Mouse (Mus musculus): ENCODE results near the gene Armc10. TPM values are rescaled to one million over a fixed set of nuclear protein-coding genes. Genes with fewer than 3 reads are reported as not detected.
A peak's percentile ranks its signal among the peaks of the same experiment; 100 is the strongest.
"Not testable (repeated sequence)": the region's sequence is repeated elsewhere in the genome, so short reads cannot be mapped to it uniquely, and the experiment has no call there.

Armc10 gene
- 49.0 and 49.1 TPM in 2 replicates for polyA plus RNA-seq (2015; fragmentation: Nextera tagmentation; extraction: Ambion mirVana)

- 1% methylated on average over 39 of the region's 40 CpGs for WGBS
- H3K4me3 ChIP-seq, result peak within 1 kb of the TSS; percentile 89
- H3K9me3 ChIP-seq, result no peaks in the 10 kb centered on the region
- peaks cover 22% of the 10 kb centered on the region for H3K4me1 ChIP-seq (replicated peaks)
- peak; percentile 97 for ATAC-seq (ENCODE audit: low FRiP score, low read depth)
- peaks cover 25% of the 10 kb centered on the region for H3K36me3 ChIP-seq
- H3K27me3 ChIP-seq, result no peaks in the 10 kb centered on the region
- H3K27ac ChIP-seq (replicated peaks), result peak within 1 kb of the TSS; percentile 81
- H3K4me2 ChIP-seq, result peak within 1 kb of the TSS; percentile 82
- peak within 1 kb of the TSS; percentile 91 for H3K9ac ChIP-seq
These were observed at the start of gene Armc10, which contains the start of gene Fbxl13 for GRCm38 (mm10) chr5:21645439-21646132. TSS of gene Armc10 (plus strand) at chr5:21645813. TSS of gene Fbxl13 (minus strand) at chr5:21645634.

DNA sequence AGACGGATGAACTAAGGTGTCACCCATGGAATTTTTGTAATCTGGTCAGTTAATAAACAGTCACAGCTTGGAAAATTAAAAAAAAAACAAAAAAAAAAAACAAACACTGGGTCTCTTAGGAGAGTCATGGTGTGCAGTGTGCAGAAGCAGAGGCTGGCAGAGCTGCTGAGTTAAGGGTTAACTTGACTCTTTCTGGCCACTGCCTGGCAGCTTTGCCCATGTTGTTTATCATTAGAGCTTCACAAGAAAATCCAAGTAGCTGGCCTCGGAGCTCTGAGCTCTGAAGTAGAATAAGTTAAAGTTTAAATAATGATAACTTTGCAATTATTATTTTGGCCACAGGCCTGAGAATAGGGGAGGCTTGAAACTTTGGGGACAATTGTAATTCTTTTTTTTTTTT, 46.1 kb upstream of the Armc10 start:
- not testable (repeated sequence) for H3K4me1 ChIP-seq (replicated peaks); H3K9ac ChIP-seq; H3K4me2 ChIP-seq; H3K36me3 ChIP-seq; ATAC-seq (ENCODE audit: low FRiP score, low read depth); H3K4me3 ChIP-seq; H3K9me3 ChIP-seq; H3K27ac ChIP-seq (replicated peaks); H3K27me3 ChIP-seq
- WGBS, result 86% methylated on average over 2 of the region's 2 CpGs

GRCm38 (mm10) chr5:21599961-21600360, 45.7 kb upstream of the Armc10 start:
- no peak overlapping the region for H3K9ac ChIP-seq
- no peak overlapping the region for H3K4me3 ChIP-seq
- no peak overlapping the region for H3K4me2 ChIP-seq
- WGBS, result 95% methylated on average over 4 of the region's 4 CpGs
- no peaks in the 10 kb centered on the region for H3K36me3 ChIP-seq
- ATAC-seq (ENCODE audit: low FRiP score, low read depth), result no peak
- no peaks in the 10 kb centered on the region for H3K4me1 ChIP-seq (replicated peaks)
- no peaks in the 10 kb centered on the region for H3K27me3 ChIP-seq
- no peaks in the 10 kb centered on the region for H3K9me3 ChIP-seq
- no peak overlapping the region for H3K27ac ChIP-seq (replicated peaks)

- H3K27me3 ChIP-seq, result no peaks in the 10 kb centered on the region
- no peaks in the 10 kb centered on the region for H3K36me3 ChIP-seq
- no peak overlapping the region for H3K4me2 ChIP-seq
- ATAC-seq (ENCODE audit: low FRiP score, low read depth), result no peak
- H3K4me1 ChIP-seq (replicated peaks), result no peaks in the 10 kb centered on the region
- no peak overlapping the region for H3K9ac ChIP-seq
- no peak overlapping the region for H3K27ac ChIP-seq (replicated peaks)
- WGBS, result 74% methylated on average over 6 of the region's 6 CpGs
- no peak overlapping the region for H3K4me3 ChIP-seq
- H3K9me3 ChIP-seq, result no peaks in the 10 kb centered on the region
These were observed 39.7 kb upstream of the Armc10 start for GRCm38 (mm10) chr5:21605936-21606335.

DNA sequence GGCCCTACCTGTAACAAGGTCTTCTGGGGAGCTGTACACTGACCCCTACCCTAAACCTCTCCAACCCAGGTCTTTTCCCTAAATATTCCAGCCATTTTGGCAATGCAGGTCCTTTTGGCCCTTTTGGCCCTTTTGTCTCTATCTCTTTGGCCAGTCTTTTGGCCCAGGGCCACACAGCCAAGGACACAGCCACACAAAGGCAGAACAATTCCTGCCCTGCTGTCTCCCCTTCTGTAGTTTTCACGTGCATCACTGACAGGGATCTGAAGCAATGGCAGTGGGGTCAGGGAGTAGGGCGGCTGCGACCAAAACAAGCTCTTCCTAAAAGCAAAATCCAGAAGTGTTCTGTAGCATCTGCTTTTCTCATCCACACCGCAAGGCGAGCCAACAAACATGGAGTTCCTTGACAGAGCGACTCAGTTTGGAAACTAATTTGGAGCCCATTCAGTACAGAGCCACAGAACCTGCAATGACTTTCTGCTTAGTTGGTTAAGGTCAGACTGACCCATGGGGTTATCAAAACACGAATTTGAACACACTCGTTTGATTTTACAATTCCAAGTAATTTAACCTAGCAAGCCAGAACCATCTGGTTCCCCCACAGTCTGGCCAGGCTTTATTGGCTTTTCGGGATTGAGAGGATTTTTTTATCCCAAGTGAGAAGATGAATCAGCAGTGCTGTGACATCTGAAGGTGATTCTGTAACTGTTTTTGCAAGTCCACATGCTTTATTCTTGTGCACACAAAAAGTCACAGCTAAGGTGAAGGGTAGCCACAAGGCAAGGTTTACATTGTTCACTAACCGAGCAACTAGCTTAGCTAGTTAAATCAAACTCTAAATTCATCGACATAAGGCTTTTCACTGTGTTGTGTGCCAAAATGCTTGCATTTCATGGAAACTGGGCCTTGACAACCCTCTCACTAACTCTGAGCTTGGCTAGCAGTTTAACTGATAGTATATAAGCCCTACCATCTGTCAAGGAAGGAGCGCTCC, 37.0 kb upstream of the Armc10 start:
- H3K36me3 ChIP-seq, result no peaks in the 10 kb centered on the region
- H3K4me3 ChIP-seq, result no peak overlapping the region
- no peak for ATAC-seq (ENCODE audit: low FRiP score, low read depth)
- H3K27me3 ChIP-seq, result no peaks in the 10 kb centered on the region
- 76% methylated on average over 12 of the region's 12 CpGs for WGBS
- H3K9me3 ChIP-seq, result no peaks in the 10 kb centered on the region
- no peak overlapping the region for H3K4me2 ChIP-seq
- no peak overlapping the region for H3K27ac ChIP-seq (replicated peaks)
- no peak overlapping the region for H3K9ac ChIP-seq
- no peaks in the 10 kb centered on the region for H3K4me1 ChIP-seq (replicated peaks)

- H3K36me3 ChIP-seq, result no peaks in the 10 kb centered on the region
- H3K4me1 ChIP-seq (replicated peaks), result no peaks in the 10 kb centered on the region
- no peaks in the 10 kb centered on the region for H3K27me3 ChIP-seq
- no peak overlapping the region for H3K27ac ChIP-seq (replicated peaks)
- no peaks in the 10 kb centered on the region for H3K9me3 ChIP-seq
- no peak overlapping the region for H3K9ac ChIP-seq
- no peak overlapping the region for H3K4me3 ChIP-seq
- no peak overlapping the region for H3K4me2 ChIP-seq
- ATAC-seq (ENCODE audit: low FRiP score, low read depth), result no peak
- WGBS, result 77% methylated on average over 3 of the region's 3 CpGs
These were observed 34.6 kb upstream of the Armc10 start for GRCm38 (mm10) chr5:21610996-21611395.

DNA sequence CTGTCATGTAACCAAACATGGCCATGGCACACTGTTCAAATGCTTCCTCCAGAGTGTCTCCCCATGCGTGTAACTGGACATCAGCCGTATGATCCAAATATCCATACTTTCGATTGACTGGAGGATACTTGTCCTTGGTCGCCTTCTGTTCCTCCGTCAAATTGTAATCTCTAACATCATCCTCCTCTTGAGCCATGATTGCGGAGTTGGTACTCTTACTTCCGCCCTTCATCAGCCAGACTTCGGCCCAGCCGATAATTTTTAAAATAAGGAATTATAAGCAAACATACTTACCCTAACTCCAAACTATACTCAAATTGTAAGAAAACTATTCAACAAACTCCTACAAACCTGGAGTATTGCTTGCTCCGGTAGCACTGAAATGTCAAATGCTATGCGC, 31.3 kb upstream of the Armc10 start:
- H3K4me3 ChIP-seq; H3K9ac ChIP-seq; H3K4me2 ChIP-seq; ATAC-seq (ENCODE audit: low FRiP score, low read depth); H3K4me1 ChIP-seq (replicated peaks); H3K27me3 ChIP-seq; H3K36me3 ChIP-seq; H3K27ac ChIP-seq (replicated peaks); H3K9me3 ChIP-seq: not testable (repeated sequence)
- WGBS, result 97% methylated on average over 11 of the region's 11 CpGs

DNA sequence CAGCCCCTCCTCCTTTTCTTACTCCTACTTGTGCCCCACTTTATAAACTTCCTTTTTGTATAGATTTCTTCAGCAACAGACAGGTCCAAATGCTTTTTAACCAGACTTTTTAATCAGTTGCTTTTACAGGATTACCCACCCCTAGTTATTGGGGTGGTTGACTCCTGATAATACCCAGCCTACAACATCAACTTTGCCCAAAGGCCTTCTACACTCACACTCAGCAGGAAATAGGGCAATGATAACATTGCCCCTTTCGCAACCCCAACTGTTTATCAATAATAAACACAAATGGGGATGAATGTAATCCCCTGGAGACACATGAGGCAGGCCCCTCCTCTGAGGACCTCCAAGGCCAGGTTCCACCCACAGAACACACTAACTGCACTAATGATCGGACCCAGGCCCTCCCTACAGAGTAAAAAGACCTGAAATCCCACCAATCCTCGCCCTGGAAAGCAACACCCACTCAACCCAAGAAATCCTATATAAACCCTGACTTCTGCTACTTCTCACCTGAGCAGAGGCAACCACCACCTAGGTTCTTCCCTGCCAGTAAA, 29.1 kb upstream of the Armc10 start:
- Histone ChIP-seq H3K9ac (no peak overlapping the region), H3K27me3 (no peaks in the 10 kb centered on the region), H3K9me3 (no peaks in the 10 kb centered on the region), H3K4me3 (no peak overlapping the region), H3K27ac (replicated peaks) (no peak overlapping the region), H3K36me3 (no peaks in the 10 kb centered on the region), H3K4me2 (no peak overlapping the region), H3K4me1 (replicated peaks) (no peaks in the 10 kb centered on the region)
- no peak for ATAC-seq (ENCODE audit: low FRiP score, low read depth)
- 85% methylated on average over 3 of the region's 3 CpGs for WGBS

DNA sequence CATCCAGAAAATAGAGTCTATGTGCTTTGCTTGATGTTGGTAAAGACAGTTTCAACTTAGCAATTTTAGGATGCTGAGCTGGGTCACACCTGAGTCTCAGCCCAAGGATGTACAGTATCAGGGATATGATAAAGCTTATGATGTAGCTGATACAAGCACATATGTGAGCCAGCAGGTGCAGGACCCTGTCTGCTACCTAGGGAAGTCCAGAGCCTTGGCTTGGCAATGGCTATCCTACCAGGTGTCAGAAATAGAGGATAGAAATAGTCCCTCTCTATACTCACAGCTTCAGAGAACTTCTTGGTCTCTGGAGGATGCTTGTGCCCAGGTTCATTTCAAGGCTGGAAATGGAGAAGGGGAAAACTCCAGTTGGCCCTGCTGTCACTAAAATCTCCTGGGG, 19.7 kb upstream of the Armc10 start:
- Histone ChIP-seq H3K27me3 (no peaks in the 10 kb centered on the region), H3K4me2 (no peak overlapping the region), H3K36me3 (no peaks in the 10 kb centered on the region), H3K9me3 (no peaks in the 10 kb centered on the region), H3K9ac (no peak overlapping the region), H3K4me1 (replicated peaks) (no peaks in the 10 kb centered on the region), H3K27ac (replicated peaks) (no peak overlapping the region), H3K4me3 (no peak overlapping the region)
- ATAC-seq (ENCODE audit: low FRiP score, low read depth), result no peak

DNA sequence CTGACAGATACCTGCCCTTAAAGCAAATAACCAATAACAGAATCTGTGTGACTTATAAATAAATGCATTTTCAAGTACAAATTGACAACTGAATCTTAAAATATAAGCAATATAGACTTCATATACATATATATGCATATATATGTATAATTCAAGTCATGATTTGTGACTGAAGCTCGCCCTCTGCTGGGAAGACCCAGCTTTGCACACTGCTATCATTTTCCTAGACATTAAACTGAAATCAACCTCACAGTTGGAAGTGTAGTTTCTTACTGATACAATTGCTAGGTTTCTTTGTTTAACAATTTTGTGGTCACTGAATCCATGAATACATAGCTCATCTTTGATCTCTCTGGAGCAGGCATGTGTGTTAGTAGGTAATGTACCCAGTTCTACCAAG, 4.7 kb upstream of the Armc10 start:
- no peaks in the 10 kb centered on the region for H3K27me3 ChIP-seq
- 5% methylated on average over 1 of the region's 1 CpGs for WGBS
- no peak overlapping the region for H3K9ac ChIP-seq
- no peak overlapping the region for H3K4me2 ChIP-seq
- H3K27ac ChIP-seq (replicated peaks), result no peak overlapping the region
- peaks cover 10% of the 10 kb centered on the region for H3K4me1 ChIP-seq (replicated peaks)
- H3K36me3 ChIP-seq, result no peaks in the 10 kb centered on the region
- no peaks in the 10 kb centered on the region for H3K9me3 ChIP-seq
- H3K4me3 ChIP-seq, result no peak overlapping the region
- no peak for ATAC-seq (ENCODE audit: low FRiP score, low read depth)

DNA sequence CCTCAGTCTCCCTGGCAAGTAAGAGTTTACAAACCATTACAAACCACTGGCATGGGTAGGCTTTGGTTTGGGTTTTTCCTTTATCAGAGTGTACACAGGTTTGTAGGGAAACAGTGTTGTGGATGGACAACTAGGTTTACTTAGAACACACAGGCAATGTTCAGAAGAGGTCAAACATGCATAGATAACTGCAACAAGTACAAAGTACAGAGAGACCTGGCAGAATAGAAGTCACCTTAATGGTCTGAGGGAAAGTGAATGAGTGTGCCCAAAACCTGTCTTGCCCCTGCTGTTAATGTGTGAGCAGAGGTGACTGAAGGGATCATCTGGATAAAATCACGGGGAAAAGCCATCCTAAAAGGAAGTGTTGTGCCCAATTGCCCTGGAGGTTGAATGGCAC, 2.0 kb upstream of the Armc10 start:
- Histone ChIP-seq H3K4me3 (no peak overlapping the region), H3K4me2 (no peak overlapping the region), H3K4me1 (replicated peaks) (peaks cover 22% of the 10 kb centered on the region), H3K36me3 (peaks cover 6% of the 10 kb centered on the region), H3K9ac (no peak overlapping the region), H3K27me3 (no peaks in the 10 kb centered on the region), H3K27ac (replicated peaks) (no peak overlapping the region), H3K9me3 (no peaks in the 10 kb centered on the region)
- WGBS, result 45% methylated on average over 1 of the region's 1 CpGs
- ATAC-seq (ENCODE audit: low FRiP score, low read depth), result no peak

GRCm38 (mm10) chr5:21644891-21645438, 648 bp upstream of the Armc10 start:
- Histone ChIP-seq H3K4me1 (replicated peaks) (peaks cover 22% of the 10 kb centered on the region), H3K27me3 (no peaks in the 10 kb centered on the region), H3K36me3 (peaks cover 20% of the 10 kb centered on the region), H3K27ac (replicated peaks) (peak overlapping the region; percentile 81), H3K9ac (peak overlapping the region; percentile 38), H3K4me2 (peak overlapping the region; percentile 82), H3K9me3 (no peaks in the 10 kb centered on the region), H3K4me3 (peak overlapping the region; percentile 89)
- WGBS, result 10% methylated on average over 14 of the region's 14 CpGs
- no peak for ATAC-seq (ENCODE audit: low FRiP score, low read depth)

Data from hindbrain, embryonic 15.5 days (tissue).